Mouse (Mus musculus) C2C12 (cell line): Measurements from ENCODE around the gene Odf2. TPM values are rescaled to one million over a fixed set of nuclear protein-coding genes. Genes with fewer than 3 reads are reported as not detected.

Experiments
- H3K27me3 ChIP-seq: one replicate; pipeline ENCODE4 v1.6.1; 2011; ENCODE audit not compliant: control insufficient read depth, insufficient read depth, insufficient read length
- H3K36me3 ChIP-seq: one replicate; pipeline ENCODE4 v1.6.1; 2011; ENCODE audit not compliant: control insufficient read depth, insufficient read depth
- H3K4me3 ChIP-seq: one replicate; pipeline ENCODE4 v1.5.1; 2011; ENCODE audit warnings: mild to moderate bottlenecking, control low read depth; ENCODE audit not compliant: poor library complexity, insufficient read depth, severe bottlenecking
- H3K79me2 ChIP-seq: one replicate; pipeline ENCODE4 v1.6.1; 2011; ENCODE audit not compliant: control insufficient read depth, insufficient read depth
- H3K79me3 ChIP-seq: one replicate; pipeline ENCODE4 v1.6.1; 2011; ENCODE audit warnings: low read depth, control low read depth
- H3ac ChIP-seq: one replicate; pipeline ENCODE3; 2011; ENCODE audit warnings: low read depth; ENCODE audit not compliant: control insufficient read depth, insufficient read length
- CEBPB ChIP-seq: IDR thresholded peaks from one replicate; pipeline ENCODE4 v1.6.1; 2011; ENCODE audit warnings: low read depth, mild to moderate bottlenecking, control low read depth, moderate library complexity
- CTCF ChIP-seq: IDR thresholded peaks from one replicate; pipeline ENCODE4 v1.5.1; 2011; ENCODE audit not compliant: control insufficient read depth, insufficient read depth, insufficient read length
- FOSL1 ChIP-seq: IDR thresholded peaks from one replicate; pipeline ENCODE4 v1.8.0; 2011; ENCODE audit warnings: mild to moderate bottlenecking, low read length; ENCODE audit not compliant: poor library complexity, insufficient read depth, severe bottlenecking
- MAX ChIP-seq: IDR thresholded peaks from one replicate; pipeline ENCODE4 v1.6.1; 2011; ENCODE audit warnings: mild to moderate bottlenecking, control low read depth
- MYOD1 ChIP-seq: IDR thresholded peaks from one replicate; pipeline ENCODE4 v1.6.1; 2011; ENCODE audit warnings: low read depth; ENCODE audit not compliant: control insufficient read depth, insufficient read length
- MYOG ChIP-seq: IDR thresholded peaks from one replicate; pipeline ENCODE4 v1.6.1; 2011; ENCODE audit not compliant: control insufficient read depth, insufficient read length; ENCODE audit errors: extremely low read depth
- USF1 ChIP-seq: IDR thresholded peaks from one replicate; pipeline ENCODE4 v1.6.1; 2011; ENCODE audit warnings: low read depth, mild to moderate bottlenecking, control low read depth, moderate library complexity
- polyA plus RNA-seq: library from polyadenylated mRNA; unstranded; fragments of >200 nt; fragmentation: generic; extraction: Trizol; gene quantifications from one replicate; pipeline ENCODE4 v1.2.1, GENCODE M21; 2012; ENCODE audit warnings: missing spikeins

Odf2 gene
- polyA plus RNA-seq, 1 experiment, result 31.3 TPM

DNA sequence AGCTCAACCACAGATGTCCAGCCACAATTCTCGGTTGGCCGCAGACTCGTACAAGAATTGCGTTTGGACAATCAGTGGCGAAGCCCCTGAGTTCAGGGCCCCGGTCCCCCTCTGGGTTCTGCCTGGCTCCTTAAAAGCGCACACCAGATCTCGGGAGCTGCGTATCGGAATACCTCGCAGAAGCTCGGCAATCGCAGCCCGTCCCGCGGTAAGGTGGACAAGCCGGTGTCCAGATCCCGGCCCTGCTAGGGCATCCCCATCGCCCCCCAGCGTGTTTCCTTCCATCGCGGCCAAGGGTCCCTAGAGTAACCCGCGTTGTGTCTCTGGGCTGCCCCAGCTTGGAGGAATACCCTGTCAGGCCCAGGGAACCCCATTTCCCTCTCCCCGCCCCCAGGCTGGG is 43.4 kb upstream of the Odf2 start:
- no peak overlapping the region for H3K4me3 ChIP-seq
- H3K36me3 ChIP-seq, result peaks cover 20% of the 10 kb centered on the region
- no peak for TF ChIP-seq MYOD1
- no peak for TF ChIP-seq CEBPB
- no peak for TF ChIP-seq MAX
- TF ChIP-seq USF1, result no peak
- TF ChIP-seq CTCF, result no peak
- no peak for TF ChIP-seq FOSL1
- TF ChIP-seq MYOG, result no peak
- H3K79me3 ChIP-seq, result no peaks in the 10 kb centered on the region
- no peak overlapping the region for H3ac ChIP-seq
- no peaks in the 10 kb centered on the region for H3K27me3 ChIP-seq
- H3K79me2 ChIP-seq, result no peaks in the 10 kb centered on the region

DNA sequence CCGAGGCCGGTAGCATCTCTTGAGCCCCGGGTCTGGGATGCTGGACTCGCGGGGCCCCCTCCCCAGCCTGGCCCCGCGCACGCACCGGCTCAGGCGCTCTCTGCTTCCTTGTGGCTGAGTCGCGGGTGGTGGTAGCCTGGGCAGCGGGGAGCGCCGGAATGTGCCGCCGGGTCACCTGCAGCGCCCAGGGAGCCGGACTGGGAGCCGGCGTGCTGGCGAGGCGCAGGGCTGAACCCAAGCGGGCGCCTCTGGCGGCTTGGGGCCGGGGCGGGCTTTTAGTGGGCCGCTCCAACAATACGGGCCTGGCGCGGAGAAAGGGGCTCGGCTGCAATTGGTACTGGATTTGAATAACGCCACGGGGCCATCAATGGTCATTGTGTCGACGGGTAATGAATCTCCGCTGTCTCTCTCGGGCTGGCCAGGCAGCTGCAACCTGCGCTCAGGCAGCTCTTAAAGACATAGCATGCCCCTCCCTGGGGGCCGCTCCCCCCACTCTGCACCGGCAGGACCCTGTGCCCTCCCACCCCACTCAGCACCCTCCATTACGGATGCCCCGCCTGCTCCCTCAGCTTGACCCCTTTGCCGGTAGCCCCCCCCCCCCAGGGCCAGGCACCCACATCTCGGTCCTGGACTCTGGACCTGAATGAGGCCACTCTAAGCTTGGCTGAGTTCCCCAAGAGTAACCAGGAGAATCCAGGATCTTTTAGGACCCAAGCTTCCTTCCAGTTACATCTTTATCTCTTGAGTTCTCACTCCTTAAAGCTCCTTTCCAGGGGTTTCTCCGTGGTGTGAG is 42.8 kb upstream of the Odf2 start:
- TF ChIP-seq CTCF, result no peak
- no peaks in the 10 kb centered on the region for H3K79me3 ChIP-seq
- H3K79me2 ChIP-seq, result no peaks in the 10 kb centered on the region
- H3K36me3 ChIP-seq, result peaks cover 20% of the 10 kb centered on the region
- H3K27me3 ChIP-seq, result no peaks in the 10 kb centered on the region
- H3ac ChIP-seq, result no peak overlapping the region
- H3K4me3 ChIP-seq, result no peak overlapping the region

DNA sequence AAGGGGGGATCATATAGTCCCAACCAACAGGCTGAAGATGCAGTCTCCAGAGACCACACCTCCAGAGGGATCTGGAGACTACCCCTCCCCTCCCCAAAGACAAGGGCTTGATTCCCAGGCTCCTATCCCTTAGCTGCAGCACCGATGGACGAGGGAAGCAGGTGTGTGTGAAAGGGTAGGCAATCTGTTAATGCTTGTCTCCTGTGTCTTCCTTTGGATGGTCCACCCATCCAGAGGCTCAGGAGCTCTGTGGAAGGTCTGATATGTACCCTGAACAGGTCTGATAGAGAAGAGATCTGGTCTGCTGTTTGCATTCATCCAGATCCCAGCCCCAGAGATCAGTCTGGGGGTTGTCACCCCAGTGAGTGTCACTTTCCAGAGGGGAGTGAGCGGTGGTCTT is 42.1 kb upstream of the Odf2 start:
- H3K27me3 ChIP-seq, result no peaks in the 10 kb centered on the region

DNA sequence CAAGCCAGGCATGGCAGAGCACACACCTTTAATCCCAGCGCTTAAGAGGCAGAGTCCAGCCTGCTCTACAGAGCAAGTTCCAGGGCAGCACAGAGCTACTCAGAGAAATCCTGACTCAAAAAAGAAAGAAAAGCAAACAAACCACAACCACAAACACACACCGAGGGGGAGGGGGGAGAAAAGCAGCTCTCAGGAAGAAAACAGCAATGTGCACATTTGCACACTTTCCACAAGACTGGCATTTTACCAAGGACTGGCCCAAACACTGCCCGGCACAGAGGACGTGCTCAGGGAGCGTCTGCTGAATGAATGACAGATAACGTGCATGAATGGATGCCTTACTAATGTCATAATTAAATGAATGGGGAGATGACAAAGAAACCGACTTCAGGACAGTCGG is 40.0 kb upstream of the Odf2 start:
- no peaks in the 10 kb centered on the region for H3K79me2 ChIP-seq
- H3K36me3 ChIP-seq, result peaks cover 6% of the 10 kb centered on the region
- H3ac ChIP-seq, result no peak overlapping the region
- no peak overlapping the region for H3K4me3 ChIP-seq
- TF ChIP-seq MYOD1 (no peak), CEBPB (no peak), USF1 (no peak), MYOG (no peak), MAX (no peak), CTCF (no peak), FOSL1 (no peak)
- H3K27me3 ChIP-seq, result no peaks in the 10 kb centered on the region
- no peaks in the 10 kb centered on the region for H3K79me3 ChIP-seq

More for the DNA sequence above, 42.1 kb upstream of the Odf2 start:
- TF ChIP-seq CEBPB, result no peak
- no peak for TF ChIP-seq CTCF
- no peak for TF ChIP-seq MAX
- TF ChIP-seq FOSL1, result no peak
- TF ChIP-seq MYOG, result no peak
- TF ChIP-seq USF1, result no peak
- no peak for TF ChIP-seq MYOD1
- no peaks in the 10 kb centered on the region for H3K79me2 ChIP-seq
- H3ac ChIP-seq, result no peak overlapping the region
- peaks cover 20% of the 10 kb centered on the region for H3K36me3 ChIP-seq
- no peak overlapping the region for H3K4me3 ChIP-seq
- H3K79me3 ChIP-seq, result no peaks in the 10 kb centered on the region

DNA sequence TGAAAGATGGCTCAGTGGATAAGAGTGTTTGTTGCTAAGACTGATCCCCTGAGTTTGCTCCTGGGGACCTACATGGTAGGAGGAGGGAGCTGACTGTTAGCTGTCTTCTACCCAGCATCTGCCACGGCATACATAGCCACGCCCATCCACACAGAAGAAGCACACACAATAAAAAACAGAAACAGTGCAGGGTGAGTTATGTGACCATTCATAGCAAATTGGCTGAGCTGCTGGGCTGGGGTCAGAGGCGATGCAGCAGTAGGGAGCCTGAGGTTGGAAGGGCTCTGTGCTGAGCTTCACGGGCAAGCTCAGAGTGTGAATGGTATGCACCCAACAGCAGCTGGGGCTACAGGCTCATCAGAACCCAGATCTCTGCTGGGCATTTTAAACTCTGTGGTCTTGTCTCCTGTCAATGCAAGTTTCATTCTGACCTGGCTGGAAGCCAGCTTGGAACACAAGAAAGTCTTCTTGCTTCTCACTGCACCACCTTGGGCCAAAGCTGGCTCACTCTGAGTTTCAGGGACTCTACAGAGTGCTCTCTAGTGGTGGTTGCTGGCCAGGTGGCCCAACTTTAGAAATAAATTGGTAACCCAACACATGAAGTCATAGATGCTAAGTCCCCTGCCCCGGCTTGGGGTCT is 39.1 kb upstream of the Odf2 start:
- no peak overlapping the region for H3ac ChIP-seq
- no peaks in the 10 kb centered on the region for H3K27me3 ChIP-seq
- H3K36me3 ChIP-seq, result no peaks in the 10 kb centered on the region
- no peak overlapping the region for H3K4me3 ChIP-seq
- no peaks in the 10 kb centered on the region for H3K79me2 ChIP-seq
- no peaks in the 10 kb centered on the region for H3K79me3 ChIP-seq
- TF ChIP-seq MYOG (no peak), USF1 (no peak), CTCF (no peak), CEBPB (no peak), FOSL1 (no peak), MYOD1 (no peak), MAX (no peak)

DNA sequence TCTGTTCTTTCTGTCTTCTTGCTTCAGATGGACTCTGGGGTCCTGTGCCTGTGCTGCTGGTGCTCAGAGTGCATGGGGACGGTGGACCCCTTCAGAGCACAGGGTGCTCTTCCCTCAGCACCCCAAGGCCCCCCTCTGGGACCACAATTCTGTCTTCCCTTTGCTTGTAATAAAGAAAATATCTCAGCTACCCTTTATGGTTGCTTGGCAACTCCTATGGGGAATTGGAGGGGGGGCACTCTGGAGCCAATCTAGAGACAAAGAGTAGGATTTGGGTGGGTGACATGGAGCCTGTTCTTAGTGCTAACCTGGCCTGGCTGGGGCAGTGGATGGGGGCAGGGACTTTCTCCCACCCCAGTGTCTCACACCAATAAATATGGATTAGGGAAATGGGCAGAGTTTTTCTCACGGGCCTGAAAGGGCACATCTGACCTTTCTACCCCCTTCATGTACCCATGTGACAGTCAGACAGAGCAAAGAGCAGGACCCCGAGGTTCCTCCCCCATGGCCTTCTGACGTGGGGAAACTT is 36.0 kb upstream of the Odf2 start:
- Histone ChIP-seq H3K79me2 (no peaks in the 10 kb centered on the region), H3K79me3 (no peaks in the 10 kb centered on the region), H3K36me3 (no peaks in the 10 kb centered on the region), H3K27me3 (no peaks in the 10 kb centered on the region), H3ac (no peak overlapping the region), H3K4me3 (no peak overlapping the region)
- TF ChIP-seq FOSL1 (no peak), MYOD1 (no peak), CEBPB (no peak), MAX (no peak), MYOG (no peak), USF1 (no peak), CTCF (no peak)
